Mouse (Mus musculus): ENCODE results near the gene Ugt1a8.
"Not testable (repeated sequence)": the region's sequence is repeated elsewhere in the genome, so short reads cannot be mapped to it uniquely, and the experiment has no call there.

Gene Ugt1a8

GRCm38 (mm10) chr1:88087513-88087912 is at the start of gene Ugt1a8:
TSS of gene Ugt1a8 (plus strand) at chr1:88087813.
- DNase-seq (ENCODE audit: low read depth, low spot score) = no peak

GRCm38 (mm10) chr1:88043044-88043443 is 44.6 kb upstream of the Ugt1a8 start:
- DNase-seq (ENCODE audit: low read depth, low spot score) = not testable (repeated sequence)

GRCm38 (mm10) chr1:88044832-88045437 is 42.7 kb upstream of the Ugt1a8 start:
- DNase-seq (ENCODE audit: low read depth, low spot score) = not testable (repeated sequence)

- DNase-seq (ENCODE audit: low read depth, low spot score) = not testable (repeated sequence)
Observed at GRCm38 (mm10) chr1:88047408-88047807, 40.2 kb upstream of the Ugt1a8 start.

- no peak for DNase-seq (ENCODE audit: low read depth, low spot score)
Observed at GRCm38 (mm10) chr1:88055088-88055487, 32.5 kb upstream of the Ugt1a8 start, which contains the start of gene Ugt1a10. TSS of gene Ugt1a10 (plus strand) at chr1:88055388.

GRCm38 (mm10) chr1:88066472-88067102 is 21.0 kb upstream of the Ugt1a8 start:
- DNase-seq (ENCODE audit: low read depth, low spot score) = not testable (repeated sequence)

GRCm38 (mm10) chr1:88070495-88070894 is 17.1 kb upstream of the Ugt1a8 start, which contains the start of gene Ugt1a9:
TSS of gene Ugt1a9 (plus strand) at chr1:88070800.
- no peak for DNase-seq (ENCODE audit: low read depth, low spot score)

GRCm38 (mm10) chr1:88070902-88071301 is 16.7 kb upstream of the Ugt1a8 start:
- no peak for DNase-seq (ENCODE audit: low read depth, low spot score)

GRCm38 (mm10) chr1:88074471-88074870 is 13.1 kb upstream of the Ugt1a8 start:
- no peak for DNase-seq (ENCODE audit: low read depth, low spot score)

- peak; percentile 21 for DNase-seq (ENCODE audit: low read depth, low spot score)
Observed at GRCm38 (mm10) chr1:88077128-88077527, 10.5 kb upstream of the Ugt1a8 start.

- no peak for DNase-seq (ENCODE audit: low read depth, low spot score)
Observed at GRCm38 (mm10) chr1:88081670-88082069, 5.9 kb upstream of the Ugt1a8 start.

- no peak for DNase-seq (ENCODE audit: low read depth, low spot score)
Observed at GRCm38 (mm10) chr1:88086125-88086524, 1.5 kb upstream of the Ugt1a8 start.

GRCm38 (mm10) chr1:88092341-88092740 is 4.7 kb downstream of the Ugt1a8 start:
- DNase-seq (ENCODE audit: low read depth, low spot score) = no peak

GRCm38 (mm10) chr1:88094270-88094676 is 6.7 kb downstream of the Ugt1a8 start:
- peak; percentile 11 for DNase-seq (ENCODE audit: low read depth, low spot score)

GRCm38 (mm10) chr1:88094941-88095492 is 7.4 kb downstream of the Ugt1a8 start, which contains the start of gene Ugt1a7c:
TSS of gene Ugt1a7c (plus strand) at chr1:88095062.
- peak; percentile 26 for DNase-seq (ENCODE audit: low read depth, low spot score)

- DNase-seq (ENCODE audit: low read depth, low spot score) = not testable (repeated sequence)
Observed at GRCm38 (mm10) chr1:88098546-88098945, 10.9 kb downstream of the Ugt1a8 start.

- DNase-seq (ENCODE audit: low read depth, low spot score) = not testable (repeated sequence)
Observed at GRCm38 (mm10) chr1:88099691-88100090, 12.1 kb downstream of the Ugt1a8 start.

GRCm38 (mm10) chr1:88103019-88103418 is 15.4 kb downstream of the Ugt1a8 start, which contains the start of gene Ugt1a6b:
TSS of gene Ugt1a6b (plus strand) at chr1:88103252.
- not testable (repeated sequence) for DNase-seq (ENCODE audit: low read depth, low spot score)

- not testable (repeated sequence) for DNase-seq (ENCODE audit: low read depth, low spot score)
Observed at GRCm38 (mm10) chr1:88103697-88104468, 16.3 kb downstream of the Ugt1a8 start.

- no peak for DNase-seq (ENCODE audit: low read depth, low spot score)
Observed at GRCm38 (mm10) chr1:88104667-88105430, 17.2 kb downstream of the Ugt1a8 start.

GRCm38 (mm10) chr1:88105656-88106055 is 18.0 kb downstream of the Ugt1a8 start:
- no peak for DNase-seq (ENCODE audit: low read depth, low spot score)

Measured in A20 (cell line).